Mouse (Mus musculus) left cerebral cortex, postnatal 14 days (tissue): ENCODE measurements around the gene Cmtm4. TPM values are rescaled to one million over a fixed set of nuclear protein-coding genes. Genes with fewer than 3 reads are reported as not detected.
A peak's percentile ranks its signal among the peaks of the same experiment; 100 is the strongest.

ENCODE experiments used
- DNase-seq, 2 experiments: peaks; one replicate each; pipeline ENCODE4 v3.0.0; 2021 to 2022; ENCODE audit warnings: low spot score in 2 of 2, mixed read lengths in 1 of 2
- intact Hi-C: fragments of 180-260 bp; cut with DNase I; formaldehyde crosslinking; loops from one replicate; pipeline ENCODE4 v1.15.1; 2025
- total RNA-seq, 2 experiments: library from RNA; stranded (reverse); gene quantifications; 2 replicates each; pipeline ENCODE4 v1.2.3; 2021

Gene Cmtm4
- total RNA-seq, 2 experiments from 2014 or later = 71.3 to 72.9 TPM

GRCm38 (mm10) chr8:104383296-104383695 is 12.3 kb downstream of the Cmtm4 start:
- no peak for DNase-seq
- intact Hi-C loops = no loop called here

DNA sequence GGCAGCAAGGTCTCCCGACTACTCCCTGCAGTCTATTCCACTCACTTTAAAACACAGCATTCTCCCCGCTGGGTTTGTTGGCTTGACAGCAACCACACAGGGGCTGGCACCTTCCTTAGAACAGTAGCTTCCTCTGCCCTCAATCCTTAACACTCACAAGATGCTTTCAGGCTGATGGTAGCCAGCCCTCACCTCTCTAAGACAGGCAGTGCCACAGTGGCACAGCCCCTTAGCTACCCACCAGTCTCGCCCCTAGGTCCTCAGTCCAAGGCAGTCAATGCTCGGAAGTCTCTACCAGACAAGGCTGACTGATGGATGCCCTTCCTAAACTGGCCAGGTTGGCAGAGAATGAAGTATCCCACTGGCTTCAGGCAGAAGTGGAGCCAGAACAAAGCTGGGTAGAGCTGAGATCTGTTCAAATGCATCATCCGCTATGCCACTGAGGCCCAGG is 14.6 kb downstream of the Cmtm4 start:
- DNase-seq = no peak
- intact Hi-C loops = no loop called here

DNA sequence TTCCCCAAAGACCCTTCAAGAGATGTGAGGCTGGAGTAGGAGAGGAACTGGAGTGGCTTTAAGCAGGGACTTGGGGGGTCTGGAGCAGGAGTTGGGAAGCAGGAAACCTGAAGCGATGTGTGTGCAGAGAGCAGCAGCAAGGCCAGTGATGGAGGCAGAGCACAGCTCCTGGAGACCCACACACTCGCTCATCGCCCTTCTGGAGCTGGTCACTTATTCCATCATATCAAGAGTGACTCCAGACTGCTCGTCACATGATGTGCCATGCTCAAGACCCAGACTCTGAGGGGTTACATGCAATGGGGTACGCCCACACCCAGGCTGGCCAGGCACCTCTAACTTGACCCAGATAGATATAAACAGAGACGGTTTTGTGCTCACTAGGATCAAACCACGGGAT is 15.3 kb downstream of the Cmtm4 start:
- intact Hi-C loops = no loop called here
- no peak for DNase-seq

DNA sequence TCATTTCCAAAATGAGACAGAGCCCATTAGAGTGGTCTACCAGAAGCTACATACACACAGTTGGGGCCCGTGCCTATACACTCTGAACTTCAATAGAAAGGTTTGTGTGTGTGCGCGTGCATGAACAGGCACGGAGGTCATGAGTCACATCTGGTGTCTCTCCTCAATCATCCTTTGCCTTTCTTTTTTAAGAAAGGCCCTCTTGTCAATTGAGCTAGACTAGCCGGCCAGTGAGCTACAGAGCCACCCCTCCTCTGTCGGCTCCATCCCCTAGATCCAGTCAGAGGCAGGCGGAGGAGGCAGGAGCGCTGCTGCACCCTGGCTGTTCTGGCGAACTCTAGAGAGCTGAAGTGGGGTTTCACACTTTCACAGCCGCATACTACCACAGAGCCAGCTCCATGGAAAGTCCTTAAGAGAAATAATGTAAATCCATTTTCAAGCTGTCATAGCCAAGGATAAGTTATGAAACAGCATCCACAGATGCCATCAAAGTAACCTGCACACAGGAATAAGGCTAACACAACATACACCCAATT is 16.2 kb downstream of the Cmtm4 start:
- intact Hi-C loops = no loop called here
- no peak for DNase-seq

DNA sequence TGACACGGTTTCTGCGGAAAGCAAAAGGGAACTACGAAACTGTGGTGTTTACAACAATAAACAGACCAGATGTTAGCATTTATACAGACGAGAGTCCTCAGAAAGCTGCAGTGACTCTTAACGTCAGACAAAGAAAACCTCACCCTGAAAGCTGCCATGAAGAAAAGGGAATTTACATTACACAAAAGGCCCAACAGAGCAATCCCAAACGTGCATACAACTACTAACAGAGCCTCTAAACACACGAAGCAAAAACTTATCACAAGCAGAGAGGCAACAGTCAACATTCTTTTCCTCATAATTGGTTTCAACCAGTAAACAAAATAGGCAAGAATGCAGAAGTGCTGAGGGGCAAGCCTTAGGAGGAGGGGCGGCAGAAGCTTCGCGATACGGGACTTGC is 18.9 kb downstream of the Cmtm4 start:
- DNase-seq = no peak
- intact Hi-C loops = no loop called here

DNA sequence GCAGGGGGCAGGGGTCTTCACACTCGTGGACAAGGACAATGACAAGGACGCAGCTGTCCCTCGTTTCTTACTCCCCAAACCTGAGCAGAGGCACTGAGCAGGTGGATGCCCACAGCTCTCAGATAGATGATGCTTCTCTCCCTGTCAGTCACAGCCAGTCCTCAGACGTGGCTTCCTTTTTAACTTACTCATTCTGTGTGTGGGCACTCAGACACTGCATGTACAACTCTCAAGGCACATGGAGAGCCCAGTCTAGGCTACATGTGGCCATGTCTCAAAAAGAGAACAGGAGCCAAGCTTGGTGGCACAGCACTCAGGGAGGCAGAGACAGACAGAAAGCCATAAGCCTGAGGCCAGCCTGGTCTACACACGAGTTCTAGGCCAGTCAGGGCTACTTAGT is 19.6 kb downstream of the Cmtm4 start:
- DNase-seq = peak in 1 of 2 experiments; percentile 41

GRCm38 (mm10) chr8:104374864-104375846 is 20.5 kb downstream of the Cmtm4 start:
- DNase-seq = no peak
- intact Hi-C loops = no loop called here

More for the DNA sequence above, 19.6 kb downstream of the Cmtm4 start:
- intact Hi-C loops = no loop called here

DNA sequence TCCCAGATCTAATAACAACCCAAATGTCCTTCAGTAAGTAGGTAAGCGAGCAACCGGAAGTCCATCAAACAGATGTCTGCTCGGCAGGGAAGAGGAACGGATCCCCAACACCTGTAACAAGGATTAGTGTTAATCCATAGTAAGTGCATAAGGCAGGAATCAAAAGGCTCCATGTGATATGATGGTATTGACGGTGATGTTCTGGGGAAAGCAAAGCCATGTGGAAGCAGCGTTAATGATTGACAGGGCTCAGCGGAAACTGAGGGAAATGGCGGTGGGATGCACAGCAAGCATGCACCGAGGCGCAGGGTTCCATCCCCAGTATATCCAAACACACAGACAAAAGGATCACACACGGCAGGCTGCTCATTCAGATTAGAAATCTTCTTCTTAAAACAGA is 21.3 kb downstream of the Cmtm4 start:
- DNase-seq = no peak
- intact Hi-C loops = no loop called here

GRCm38 (mm10) chr8:104373779-104374178 is 21.8 kb downstream of the Cmtm4 start:
- DNase-seq = peak in 1 of 2 experiments; percentile 66
- intact Hi-C loops = no loop called here

GRCm38 (mm10) chr8:104371121-104371520 is 24.5 kb downstream of the Cmtm4 start:
- intact Hi-C loops = no loop called here
- no peak for DNase-seq

DNA sequence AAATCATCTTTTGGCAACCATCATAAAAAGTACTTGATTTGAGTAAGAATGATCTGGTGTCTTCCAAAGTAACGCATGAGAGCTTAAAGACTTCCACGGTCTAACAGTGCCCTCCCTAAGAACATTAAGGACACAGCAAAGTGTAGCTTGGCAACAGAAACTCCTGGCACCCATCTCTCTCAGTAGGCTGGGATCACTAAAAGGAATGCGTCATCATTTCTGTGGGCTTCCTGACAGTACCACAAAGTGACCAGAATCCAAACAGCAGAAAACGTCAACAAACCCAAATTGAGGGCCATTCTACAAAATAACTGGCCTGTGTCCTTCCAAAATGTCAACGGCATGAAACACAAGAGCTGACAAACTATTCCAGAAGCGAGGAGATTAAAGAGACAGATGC is 25.5 kb downstream of the Cmtm4 start:
- intact Hi-C loops = no loop called here

DNA sequence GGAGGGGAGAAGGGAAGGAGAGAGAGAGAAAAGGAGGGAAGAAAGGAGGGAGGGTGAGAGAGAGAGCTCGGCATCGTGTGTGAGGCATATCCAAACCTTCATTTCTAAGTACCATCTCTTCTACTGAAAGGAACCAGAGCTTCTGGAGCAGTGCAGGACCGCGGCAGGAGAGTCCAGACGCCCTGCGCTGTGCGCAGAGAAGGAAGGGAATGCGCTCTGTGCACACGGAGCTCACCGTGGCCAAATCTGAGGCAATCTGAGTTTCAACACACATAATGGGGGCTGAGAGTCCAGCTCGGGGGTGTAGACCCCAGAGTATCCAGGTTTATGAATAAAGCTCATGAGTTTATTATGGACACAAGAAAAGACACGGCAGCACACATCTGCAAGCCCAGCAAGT is 26.0 kb downstream of the Cmtm4 start:
- intact Hi-C loops = no loop called here
- DNase-seq = no peak

More for the DNA sequence above, 25.5 kb downstream of the Cmtm4 start:
- DNase-seq = peak in 1 of 2 experiments; percentile 44

DNA sequence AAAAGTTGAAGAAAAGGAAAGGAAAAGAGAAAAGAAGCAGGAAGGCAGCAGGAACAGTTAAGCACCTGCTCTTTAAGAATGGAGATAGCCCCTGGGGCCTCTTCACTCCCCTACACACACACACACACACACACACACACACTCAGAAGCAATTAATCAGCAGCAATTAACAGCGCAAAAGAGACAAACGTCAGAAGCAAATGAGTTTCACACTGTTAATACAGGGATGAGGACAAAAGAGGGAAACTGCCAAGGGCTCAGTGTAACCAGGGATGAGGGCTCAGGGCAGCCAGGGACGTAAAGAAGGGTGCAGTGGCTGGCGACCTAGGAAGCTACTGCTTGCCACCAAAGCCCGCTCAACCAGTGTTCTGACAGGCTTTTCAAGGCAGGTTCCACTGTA is 28.2 kb downstream of the Cmtm4 start:
- intact Hi-C loops = no loop called here
- DNase-seq = no peak

- no peak for DNase-seq
- intact Hi-C loops = no loop called here
Measured at GRCm38 (mm10) chr8:104365695-104366094, 29.9 kb downstream of the Cmtm4 start.

- DNase-seq = no peak
- intact Hi-C loops = no loop called here
Measured at GRCm38 (mm10) chr8:104359778-104360456, 35.7 kb downstream of the Cmtm4 start.

GRCm38 (mm10) chr8:104358637-104359036 is 37.0 kb downstream of the Cmtm4 start:
- intact Hi-C loops = no loop called here
- no peak for DNase-seq

- DNase-seq = no peak
- intact Hi-C loops = loop anchor here (5.0 kb wide), 1 partner anchor 38 kb away; no protein-coding TSS in a partner anchor
Measured at GRCm38 (mm10) chr8:104354504-104354903, 41.1 kb downstream of the Cmtm4 start.

DNA sequence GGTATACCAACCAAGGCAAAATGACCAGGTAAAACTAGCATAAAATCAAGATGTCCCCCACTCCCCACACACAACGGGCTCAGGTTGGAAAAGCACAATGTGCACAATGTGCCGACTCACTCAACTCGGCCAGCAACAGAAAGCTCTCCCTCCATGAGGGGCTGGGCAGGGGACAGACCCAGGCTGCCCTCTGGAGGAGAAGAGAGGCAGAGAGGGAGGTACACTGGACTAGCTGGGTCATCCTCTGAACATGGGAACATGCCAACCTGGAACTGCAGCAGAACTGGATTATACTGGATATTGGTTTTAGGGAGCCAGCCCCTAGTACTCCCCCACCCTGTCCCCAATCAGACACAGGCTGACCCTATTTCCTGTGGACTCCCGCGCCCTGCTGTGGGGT is 42.4 kb downstream of the Cmtm4 start:
- intact Hi-C loops = loop anchor here (5.0 kb wide), 1 partner anchor 39 kb away; no protein-coding TSS in a partner anchor
- no peak for DNase-seq

DNA sequence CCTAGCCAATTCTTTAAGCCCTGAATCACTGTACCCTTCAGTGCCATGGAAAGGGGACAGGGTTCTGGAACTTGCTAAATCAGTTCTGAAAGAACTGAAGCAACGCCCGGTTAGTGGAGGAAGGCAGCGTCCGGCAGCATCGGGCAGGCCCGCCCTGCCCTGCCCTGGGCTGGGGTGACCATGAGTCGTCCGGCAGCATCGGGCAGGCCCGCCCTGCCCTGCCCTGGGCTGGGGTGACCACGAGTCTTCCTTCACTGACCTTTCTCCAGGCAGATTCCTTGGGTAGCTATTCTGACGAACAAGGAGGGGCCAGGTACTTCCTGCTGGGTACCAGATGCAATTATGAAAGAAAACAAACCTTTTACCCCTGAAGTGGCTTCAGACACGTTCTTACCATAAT is 45.6 kb downstream of the Cmtm4 start:
- intact Hi-C loops = loop anchor here (5.0 kb wide), 1 partner anchor 42 kb away; no protein-coding TSS in a partner anchor
- no peak for DNase-seq

DNA sequence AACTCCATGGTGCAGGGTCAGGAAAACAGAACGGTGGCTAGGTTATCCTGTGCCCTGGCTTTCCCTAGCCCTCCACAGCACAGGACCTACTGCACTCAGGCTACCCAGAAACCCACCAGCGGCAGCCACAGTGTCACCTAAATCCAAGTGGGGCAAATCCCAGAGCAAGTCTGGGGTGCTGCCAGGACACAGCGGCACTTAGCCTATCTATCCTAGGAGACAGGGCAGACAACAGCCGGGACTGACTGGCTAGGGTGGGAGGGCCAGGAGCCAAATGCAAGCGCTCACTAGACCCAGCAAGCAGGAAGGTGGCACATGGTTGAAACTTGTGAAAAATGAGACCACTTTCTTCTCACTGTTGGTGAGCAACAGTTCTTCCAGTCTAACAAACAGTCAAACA is 46.6 kb downstream of the Cmtm4 start:
- intact Hi-C loops = loop anchor here (10.0 kb wide), 1 partner anchor 226 kb away; no protein-coding TSS in a partner anchor
- no peak for DNase-seq
